Mouse (Mus musculus): ENCODE measurements at regions not wholly inside any gene's neighbourhood (a gene's known extent, or its start where the extent isn't known, plus 50 kb on each side); places are given as distances from the start of the nearest gene placed in this dataset.

GRCm38 (mm10) chr2:57614587-57614991 is 377.2 kb downstream of the Gpd2 start:
- DNase-seq, result no peak

GRCm38 (mm10) chr2:57616525-57617225 is 379.2 kb downstream of the Gpd2 start:
- peak; percentile 2 to 47 for DNase-seq

DNA sequence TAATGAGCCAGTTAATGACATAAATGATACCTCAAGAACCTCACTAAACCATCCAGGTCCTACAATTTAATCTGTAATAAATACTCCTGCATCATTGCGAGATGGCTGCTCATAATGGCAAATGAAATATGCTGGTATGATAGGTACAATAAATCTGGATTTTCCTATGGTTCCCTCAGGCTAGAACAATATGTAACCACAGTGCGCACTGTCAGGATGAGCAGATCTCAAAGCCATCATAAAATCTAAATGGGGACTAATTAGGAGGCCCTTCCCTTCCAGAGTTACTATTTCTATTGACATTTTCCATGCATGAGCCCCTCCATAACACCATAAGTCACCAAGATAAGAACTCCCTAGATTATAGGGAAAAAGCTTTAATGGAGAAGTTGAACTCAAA is 379.8 kb downstream of the Gpd2 start:
- no peak for DNase-seq

DNA sequence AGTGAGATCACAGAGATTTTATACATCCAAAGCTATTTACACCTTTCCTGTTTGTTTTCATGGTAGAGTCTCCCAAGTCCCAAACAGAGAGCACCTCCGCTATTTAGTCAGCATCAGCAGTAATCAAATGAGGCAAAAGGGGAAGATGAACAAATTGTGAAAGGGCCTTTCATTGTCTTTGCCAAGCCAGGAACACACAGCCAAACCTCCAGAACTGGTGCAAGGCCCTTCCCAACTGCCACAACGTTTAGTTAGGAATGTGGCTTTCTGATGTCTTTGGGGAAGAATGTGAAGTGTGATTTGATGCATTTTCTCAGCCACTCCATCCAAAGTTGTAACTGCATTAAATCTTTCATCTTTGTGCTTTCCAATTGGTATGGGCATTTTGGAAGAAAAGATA is 353.6 kb upstream of the Galnt5 start:
- no peak for DNase-seq

GRCm38 (mm10) chr2:57644541-57644940 is 353.1 kb upstream of the Galnt5 start:
- no peak for DNase-seq

GRCm38 (mm10) chr2:57649002-57649401 is 348.7 kb upstream of the Galnt5 start:
- DNase-seq, result no peak

DNA sequence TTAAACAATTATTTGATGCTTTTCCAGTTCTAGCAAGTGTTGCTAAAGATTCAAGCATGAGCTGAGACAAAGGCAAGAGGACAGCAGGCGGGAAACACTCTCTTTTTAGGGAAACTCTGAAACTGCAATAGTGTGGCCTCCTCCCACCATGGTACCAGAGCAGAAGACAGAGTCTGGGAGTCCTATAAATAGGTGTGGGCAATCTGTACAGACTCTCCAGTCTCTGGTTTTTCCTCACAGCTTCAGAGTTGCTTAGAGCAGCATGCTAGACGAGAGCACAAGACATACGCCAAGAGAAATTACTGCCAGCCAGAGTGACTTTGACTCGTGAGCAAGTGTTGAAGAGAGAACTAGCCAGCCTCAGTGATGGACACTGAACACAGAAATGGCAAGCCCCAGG is 340.3 kb upstream of the Galnt5 start:
- DNase-seq, result no peak

DNA sequence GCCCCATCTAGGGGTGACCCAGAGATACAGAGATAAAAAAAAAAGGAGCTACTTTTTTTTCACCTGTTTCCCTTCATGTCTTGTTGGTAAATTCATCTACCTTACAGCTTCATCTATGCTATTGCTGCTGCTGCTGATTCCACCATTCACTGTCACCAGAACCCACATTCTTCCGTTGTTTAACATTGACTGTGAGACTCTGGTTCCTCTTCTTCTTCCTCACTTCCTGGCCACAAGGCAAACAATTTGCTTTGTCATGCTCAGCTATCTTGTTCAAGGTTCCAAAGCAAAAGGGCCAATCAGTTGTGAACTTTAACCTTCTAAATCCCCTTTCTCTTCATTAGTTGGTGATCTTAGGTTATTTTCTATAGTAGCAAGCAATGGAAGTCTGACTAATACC is 335.8 kb upstream of the Galnt5 start:
- no peak for DNase-seq

- no peak for DNase-seq
These were observed 325.6 kb upstream of the Galnt5 start for GRCm38 (mm10) chr2:57672007-57672643.

DNA sequence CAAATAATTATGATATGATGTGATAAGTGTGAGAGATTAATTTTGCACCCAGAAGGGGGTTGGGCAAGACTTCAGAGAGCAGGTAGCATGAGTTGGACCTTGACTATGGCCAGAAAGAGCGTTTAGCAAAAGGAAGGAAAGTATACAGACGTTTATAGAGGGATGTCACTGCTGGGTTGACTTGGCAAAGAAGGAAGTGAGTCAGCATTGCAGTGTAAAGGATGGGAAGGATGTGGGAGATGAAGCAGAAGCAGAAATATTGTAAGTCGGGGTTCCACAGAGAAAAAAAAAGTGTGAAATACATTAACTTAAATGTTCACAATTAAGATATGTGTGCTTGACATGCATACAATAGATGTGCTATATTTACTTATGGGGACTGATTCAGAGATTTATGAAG is 307.8 kb upstream of the Galnt5 start:
- DNase-seq, result no peak

- DNase-seq, result no peak
These were observed 300.5 kb upstream of the Galnt5 start for GRCm38 (mm10) chr2:57696992-57697772.

DNA sequence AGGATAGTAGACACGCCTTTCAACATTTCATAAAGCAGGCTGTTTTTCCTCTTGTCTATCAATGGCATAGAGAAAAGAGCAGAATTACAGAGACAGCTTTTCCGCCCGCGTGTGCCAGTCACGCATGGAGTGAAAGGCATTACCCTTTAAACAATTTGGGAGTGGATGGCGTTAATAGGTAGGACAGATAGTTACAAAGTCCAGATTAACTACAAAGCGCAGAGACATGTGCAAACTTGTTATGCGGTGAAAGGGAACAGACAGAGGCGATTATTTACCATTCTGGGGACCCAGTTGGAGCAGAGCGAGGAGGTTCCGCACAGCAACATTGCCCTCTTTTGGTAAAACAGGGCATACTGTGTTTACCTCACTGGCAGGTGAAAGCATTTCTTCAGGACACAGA is 299.0 kb upstream of the Galnt5 start:
- peak; percentile 20 to 34 for DNase-seq

DNA sequence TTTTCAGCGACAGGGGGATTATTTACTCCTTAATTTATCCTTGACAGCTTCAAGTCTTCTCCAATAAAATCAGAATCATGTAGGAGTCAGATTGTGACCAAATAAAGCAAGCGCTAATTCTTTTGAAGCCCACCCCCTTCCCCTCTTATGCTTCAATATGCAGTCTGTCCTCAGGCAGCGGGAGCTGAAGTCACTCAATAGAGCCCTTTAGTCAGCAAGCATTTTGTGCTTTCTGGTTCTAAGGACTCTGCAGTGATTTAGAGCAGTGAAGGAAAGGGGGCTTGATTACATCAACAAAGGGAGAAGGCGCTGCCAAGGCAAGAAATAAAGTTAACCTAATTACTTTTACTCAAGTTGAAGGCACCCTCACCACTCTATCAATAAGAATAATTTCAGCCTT is 298.5 kb upstream of the Galnt5 start:
- no peak for DNase-seq

DNA sequence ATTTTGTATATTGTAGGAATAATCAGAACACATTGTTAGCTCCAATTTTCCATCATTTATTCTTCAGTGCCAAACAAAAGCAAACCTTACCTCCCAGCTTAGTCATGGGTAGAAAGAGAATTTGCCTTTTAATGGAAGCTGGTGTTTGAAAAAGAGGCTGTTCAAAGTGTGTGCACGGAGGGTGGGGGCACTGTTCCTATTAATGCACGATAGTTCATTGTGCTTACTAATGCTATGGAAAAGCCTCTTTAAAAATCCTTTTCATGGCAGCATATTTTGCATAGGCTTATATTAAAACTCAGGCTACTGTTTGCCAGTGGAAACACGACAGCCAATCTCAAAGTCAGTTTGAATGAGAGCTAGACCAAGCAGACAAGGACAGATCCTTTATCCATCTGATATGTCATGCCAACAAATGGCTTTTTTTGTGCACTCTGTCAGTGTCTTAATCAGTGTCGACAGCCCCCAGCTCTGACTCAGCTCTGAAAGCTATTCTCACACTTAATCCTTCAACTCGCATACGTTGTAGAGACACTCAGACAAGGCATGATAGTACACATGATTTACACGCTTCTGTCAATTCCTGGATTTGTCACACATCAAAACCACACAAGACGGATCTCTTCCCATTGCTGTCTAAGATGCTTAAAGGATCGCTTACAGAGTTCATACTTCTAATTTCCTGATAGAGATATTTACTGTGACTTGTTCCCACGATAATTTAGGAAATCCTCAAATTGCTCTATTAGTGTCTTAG is 280.8 kb upstream of the Galnt5 start:
- DNase-seq, result no peak
